Mouse (Mus musculus): Measurements from ENCODE around the gene Banf1. TPM values are rescaled to one million over a fixed set of nuclear protein-coding genes. Genes with fewer than 3 reads are reported as not detected.
A peak's percentile ranks its signal among the peaks of the same experiment; 100 is the strongest.

The Banf1 gene
- polyA plus RNA-seq, 1 experiment: 506 TPM

GRCm38 (mm10) chr19:5395371-5395770, 28.4 kb upstream of the Banf1 start:
- no peaks in the 10 kb centered on the region for H3K27me3 ChIP-seq (ENCODE audit: control insufficient read depth, insufficient read depth, insufficient read length)
- H3K4me3 ChIP-seq (ENCODE audit: insufficient read depth, poor library complexity, severe bottlenecking): no peak overlapping the region
- no peak overlapping the region for H3ac ChIP-seq (ENCODE audit: control insufficient read depth, insufficient read length, low read depth)
- TF ChIP-seq USF1 (IDR thresholded peaks at IDR 0.05; ENCODE audit: low read depth): no peak
- TF ChIP-seq CEBPB (IDR thresholded peaks at IDR 0.05; ENCODE audit: low read depth): no peak
- TF ChIP-seq FOSL1 (IDR thresholded peaks at IDR 0.05; ENCODE audit: insufficient read depth, low read length, poor library complexity, severe bottlenecking): no peak
- no peak for TF ChIP-seq MYOG (IDR thresholded peaks at IDR 0.05; ENCODE audit: control insufficient read depth, extremely low read depth, insufficient read length)
- TF ChIP-seq MAX (IDR thresholded peaks at IDR 0.05): no peak
- TF ChIP-seq CTCF (IDR thresholded peaks at IDR 0.05; ENCODE audit: control insufficient read depth, insufficient read depth, insufficient read length): no peak
- TF ChIP-seq MYOD1 (IDR thresholded peaks at IDR 0.05; ENCODE audit: control insufficient read depth, insufficient read length, low read depth): no peak
- H3K36me3 ChIP-seq (ENCODE audit: control insufficient read depth, insufficient read depth): no peaks in the 10 kb centered on the region
- no peaks in the 10 kb centered on the region for H3K79me3 ChIP-seq (ENCODE audit: low read depth)
- no peaks in the 10 kb centered on the region for H3K79me2 ChIP-seq (ENCODE audit: control insufficient read depth, insufficient read depth)

GRCm38 (mm10) chr19:5394168-5394567, 27.2 kb upstream of the Banf1 start:
- Histone ChIP-seq H3K79me2 (ENCODE audit: control insufficient read depth, insufficient read depth) (peaks cover 11% of the 10 kb centered on the region), H3K36me3 (ENCODE audit: control insufficient read depth, insufficient read depth) (no peaks in the 10 kb centered on the region), H3K79me3 (ENCODE audit: low read depth) (peaks cover 3% of the 10 kb centered on the region), H3K27me3 (ENCODE audit: control insufficient read depth, insufficient read depth, insufficient read length) (no peaks in the 10 kb centered on the region), H3K4me3 (ENCODE audit: insufficient read depth, poor library complexity, severe bottlenecking) (no peak overlapping the region), H3ac (ENCODE audit: control insufficient read depth, insufficient read length, low read depth) (no peak overlapping the region)
- TF ChIP-seq USF1 (IDR thresholded peaks at IDR 0.05; ENCODE audit: low read depth) (no peak), FOSL1 (IDR thresholded peaks at IDR 0.05; ENCODE audit: insufficient read depth, low read length, poor library complexity, severe bottlenecking) (no peak), MYOD1 (IDR thresholded peaks at IDR 0.05; ENCODE audit: control insufficient read depth, insufficient read length, low read depth) (no peak), MYOG (IDR thresholded peaks at IDR 0.05; ENCODE audit: control insufficient read depth, extremely low read depth, insufficient read length) (no peak), CEBPB (IDR thresholded peaks at IDR 0.05; ENCODE audit: low read depth) (no peak), MAX (IDR thresholded peaks at IDR 0.05) (no peak), CTCF (IDR thresholded peaks at IDR 0.05; ENCODE audit: control insufficient read depth, insufficient read depth, insufficient read length) (no peak)

GRCm38 (mm10) chr19:5392892-5393291, 25.9 kb upstream of the Banf1 start:
- Histone ChIP-seq H3K27me3 (ENCODE audit: control insufficient read depth, insufficient read depth, insufficient read length) (no peaks in the 10 kb centered on the region), H3K4me3 (ENCODE audit: insufficient read depth, poor library complexity, severe bottlenecking) (no peak overlapping the region), H3K79me2 (ENCODE audit: control insufficient read depth, insufficient read depth) (peaks cover 24% of the 10 kb centered on the region), H3ac (ENCODE audit: control insufficient read depth, insufficient read length, low read depth) (no peak overlapping the region), H3K36me3 (ENCODE audit: control insufficient read depth, insufficient read depth) (no peaks in the 10 kb centered on the region), H3K79me3 (ENCODE audit: low read depth) (peaks cover 12% of the 10 kb centered on the region)
- no peak for TF ChIP-seq CTCF (IDR thresholded peaks at IDR 0.05; ENCODE audit: control insufficient read depth, insufficient read depth, insufficient read length)
- no peak for TF ChIP-seq MYOG (IDR thresholded peaks at IDR 0.05; ENCODE audit: control insufficient read depth, extremely low read depth, insufficient read length)
- peak; percentile 19 for TF ChIP-seq MYOD1 (IDR thresholded peaks at IDR 0.05; ENCODE audit: control insufficient read depth, insufficient read length, low read depth)

GRCm38 (mm10) chr19:5390416-5390815, 23.4 kb upstream of the Banf1 start:
- Histone ChIP-seq H3K4me3 (ENCODE audit: insufficient read depth, poor library complexity, severe bottlenecking) (peak overlapping the region; percentile 91), H3K79me2 (ENCODE audit: control insufficient read depth, insufficient read depth) (peaks cover 49% of the 10 kb centered on the region), H3K79me3 (ENCODE audit: low read depth) (peaks cover 35% of the 10 kb centered on the region), H3ac (ENCODE audit: control insufficient read depth, insufficient read length, low read depth) (no peak overlapping the region), H3K36me3 (ENCODE audit: control insufficient read depth, insufficient read depth) (peaks cover 6% of the 10 kb centered on the region), H3K27me3 (ENCODE audit: control insufficient read depth, insufficient read depth, insufficient read length) (no peaks in the 10 kb centered on the region)
- no peak for TF ChIP-seq MAX (IDR thresholded peaks at IDR 0.05)
- no peak for TF ChIP-seq CEBPB (IDR thresholded peaks at IDR 0.05; ENCODE audit: low read depth)
- no peak for TF ChIP-seq FOSL1 (IDR thresholded peaks at IDR 0.05; ENCODE audit: insufficient read depth, low read length, poor library complexity, severe bottlenecking)
- TF ChIP-seq USF1 (IDR thresholded peaks at IDR 0.05; ENCODE audit: low read depth): no peak
- no peak for TF ChIP-seq MYOD1 (IDR thresholded peaks at IDR 0.05; ENCODE audit: control insufficient read depth, insufficient read length, low read depth)
- no peak for TF ChIP-seq MYOG (IDR thresholded peaks at IDR 0.05; ENCODE audit: control insufficient read depth, extremely low read depth, insufficient read length)
- TF ChIP-seq CTCF (IDR thresholded peaks at IDR 0.05; ENCODE audit: control insufficient read depth, insufficient read depth, insufficient read length): no peak

GRCm38 (mm10) chr19:5389647-5390046, 22.7 kb upstream of the Banf1 start:
- Histone ChIP-seq H3K79me2 (ENCODE audit: control insufficient read depth, insufficient read depth) (peaks cover 56% of the 10 kb centered on the region), H3K79me3 (ENCODE audit: low read depth) (peaks cover 37% of the 10 kb centered on the region), H3K27me3 (ENCODE audit: control insufficient read depth, insufficient read depth, insufficient read length) (no peaks in the 10 kb centered on the region), H3ac (ENCODE audit: control insufficient read depth, insufficient read length, low read depth) (peak overlapping the region; percentile 72), H3K36me3 (ENCODE audit: control insufficient read depth, insufficient read depth) (peaks cover 14% of the 10 kb centered on the region), H3K4me3 (ENCODE audit: insufficient read depth, poor library complexity, severe bottlenecking) (peak overlapping the region; percentile 91)
- TF ChIP-seq MYOD1 (IDR thresholded peaks at IDR 0.05; ENCODE audit: control insufficient read depth, insufficient read length, low read depth) (no peak), CTCF (IDR thresholded peaks at IDR 0.05; ENCODE audit: control insufficient read depth, insufficient read depth, insufficient read length) (no peak), CEBPB (IDR thresholded peaks at IDR 0.05; ENCODE audit: low read depth) (no peak), USF1 (IDR thresholded peaks at IDR 0.05; ENCODE audit: low read depth) (no peak), MAX (IDR thresholded peaks at IDR 0.05) (no peak), MYOG (IDR thresholded peaks at IDR 0.05; ENCODE audit: control insufficient read depth, extremely low read depth, insufficient read length) (no peak), FOSL1 (IDR thresholded peaks at IDR 0.05; ENCODE audit: insufficient read depth, low read length, poor library complexity, severe bottlenecking) (no peak)
